Mouse (Mus musculus): ENCODE results near the gene Nat9.
A peak's percentile ranks its signal among the peaks of the same experiment; 100 is the strongest.

GRCm38 (mm10) chr11:115194693-115195092 is 7.0 kb upstream of the Nat9 start:
- no peak for TF ChIP-seq CTCF (IDR thresholded peaks at IDR 0.05; ENCODE audit: low read depth)
- TF ChIP-seq EP300 (IDR thresholded peaks at IDR 0.05; ENCODE audit: low read depth) = 0 out of 2 replicates have a peak, but pooled peaks have one; percentile 9

Measured in liver, embryonic 14.5 days (tissue).